Mouse (Mus musculus) thymus, adult 2 months (tissue): ENCODE data around the gene Thoc2. TPM values are rescaled to one million over a fixed set of nuclear protein-coding genes. Genes with fewer than 3 reads are reported as not detected.

ENCODE experiments used
- DNase-seq: peaks from one replicate; pipeline ENCODE4 v3.0.0; 2021
- H3K27ac ChIP-seq: fragments of 200-500 bp; 2 replicates; pipeline ENCODE4 v1.5.1; 2012; ENCODE audit warnings: low read length, control low read depth; ENCODE audit not compliant: control insufficient read depth, insufficient read depth
- H3K27me3 ChIP-seq: fragments of 200-500 bp; 2 replicates; pipeline ENCODE4 v1.6.1; 2012; ENCODE audit warnings: mild to moderate bottlenecking, low read length, moderate library complexity, mixed read lengths; ENCODE audit not compliant: control insufficient read depth, insufficient read depth
- H3K36me3 ChIP-seq: fragments of 200-500 bp; 2 replicates; pipeline ENCODE4 v1.6.1; 2012; ENCODE audit warnings: mild to moderate bottlenecking, low read length, moderate library complexity; ENCODE audit not compliant: control insufficient read depth, insufficient read depth
- H3K4me1 ChIP-seq: fragments of 200-500 bp; replicated peaks from 2 replicates; pipeline ENCODE4 v1.6.1; 2012; ENCODE audit warnings: low read length; ENCODE audit not compliant: control insufficient read depth, insufficient read depth
- H3K4me3 ChIP-seq: fragments of 200-500 bp; 2 replicates; pipeline ENCODE4 v1.5.1; 2012; ENCODE audit warnings: mild to moderate bottlenecking, low read length, control low read depth, moderate library complexity; ENCODE audit not compliant: control insufficient read depth, insufficient read depth
- CTCF ChIP-seq: fragments of 200-500 bp; IDR thresholded peaks from 2 replicates; pipeline ENCODE4 v1.5.1; 2012; ENCODE audit warnings: mild to moderate bottlenecking, control low read depth, low read length, moderate library complexity, borderline replicate concordance; ENCODE audit not compliant: control insufficient read depth, poor library complexity, insufficient read depth; ENCODE audit errors: extremely low read depth
- POLR2A ChIP-seq: fragments of 200-500 bp; IDR thresholded peaks from 2 replicates; pipeline ENCODE4 v1.6.1; 2012; ENCODE audit warnings: mild to moderate bottlenecking, low read length, control low read depth, moderate library complexity; ENCODE audit not compliant: control insufficient read depth, poor library complexity, insufficient read depth; ENCODE audit errors: extremely low read depth
- WGBS: fragments of 180-500 bp; shearing (Covaris S2); methylation state at CpG from one replicate; pipeline ENCODE4 v1.1.7; 2018; 5-methylcytosine and 5-hydroxymethylcytosine counted together
- polyA plus RNA-seq: library from polyadenylated mRNA; depleted of rRNA; stranded (reverse); fragments of >200 nt; gene quantifications from 2 replicates; pipeline ENCODE4 v1.2.3, GENCODE M21; 2012; rRNA removed

Gene Thoc2
- polyA plus RNA-seq, 1 experiment: 17.0 TPM

GRCm38 (mm10) chrX:41805592-41805991, 114.9 kb downstream of the Thoc2 start:
- TF ChIP-seq POLR2A (no peak), CTCF (no peak)
- Histone ChIP-seq H3K27ac (no peak overlapping the region), H3K36me3 (no peaks in the 10 kb centered on the region), H3K27me3 (no peaks in the 10 kb centered on the region), H3K4me3 (no peak overlapping the region), H3K4me1 (no peaks in the 10 kb centered on the region)
- DNase-seq: no peak

- 97% methylated on average over 6 of the region's 6 CpGs for WGBS
- Histone ChIP-seq H3K4me1 (no peaks in the 10 kb centered on the region), H3K27ac (no peak overlapping the region), H3K27me3 (no peaks in the 10 kb centered on the region), H3K36me3 (peaks cover 5% of the 10 kb centered on the region; the same call in 1 of the 2 replicates), H3K4me3 (no peak overlapping the region)
- DNase-seq: no peak
- TF ChIP-seq POLR2A (no peak), CTCF (no peak)
These were observed 127.2 kb downstream of the Thoc2 start for GRCm38 (mm10) chrX:41793303-41793702.

Other genes starting within 250 kb of the Thoc2 start
- gene Xiap, start 139.0 kb upstream of the Thoc2 start, polyA plus RNA-seq: 9.5 and 11.3 TPM in 2 replicates
- 19.9 and 23.0 TPM in 2 replicates for gene Stag2, start 228.6 kb upstream of the Thoc2 start, polyA plus RNA-seq